Mouse (Mus musculus): ENCODE results near the gene Cxcl2. TPM values are rescaled to one million over a fixed set of nuclear protein-coding genes. Genes with fewer than 3 reads are reported as not detected.
A peak's percentile ranks its signal among the peaks of the same experiment; 100 is the strongest.

Cxcl2 gene
- polyA plus RNA-seq (2016; fragmentation: Nextera tagmentation; extraction: Ambion mirVana) = 0.22 TPM in 1 of 2 replicates, not detected in the other

DNA sequence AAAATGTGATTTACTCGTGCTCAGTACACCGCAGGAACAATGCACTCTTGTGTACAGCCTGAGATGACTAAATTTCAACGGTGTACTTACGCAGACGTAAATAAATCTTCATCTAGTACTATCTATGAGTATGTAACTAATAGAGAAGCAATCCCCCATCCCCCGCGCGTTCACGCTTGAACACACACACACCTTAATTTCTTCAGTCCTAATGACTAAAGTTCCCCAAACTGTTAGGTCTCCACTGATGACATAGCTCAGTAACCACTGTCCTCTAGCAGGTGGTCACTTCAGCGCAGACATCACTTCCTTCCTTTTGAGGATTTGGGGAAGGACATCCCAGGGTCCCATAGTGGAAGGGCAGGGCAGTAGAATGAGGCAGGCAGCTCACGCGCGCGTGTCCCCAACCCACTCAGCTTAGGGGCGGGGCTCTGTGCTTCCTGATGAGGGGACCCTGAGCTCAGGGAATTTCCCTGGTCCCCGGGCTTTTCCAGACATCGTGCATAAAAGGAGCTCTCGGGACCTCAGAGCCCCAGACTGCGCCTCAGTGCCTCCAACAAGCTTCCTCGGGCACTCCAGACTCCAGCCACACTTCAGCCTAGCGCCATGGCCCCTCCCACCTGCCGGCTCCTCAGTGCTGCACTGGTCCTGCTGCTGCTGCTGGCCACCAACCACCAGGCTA, at the start of gene Cxcl2:
Cxcl2 (plus strand) TSS at position 533 of the 682 bp plus-strand sequence.
- H3K9ac ChIP-seq (replicated peaks) = no peak within 1 kb of the TSS; the same call in 1 of the 2 replicates
- 13% methylated on average over 22 of the region's 22 CpGs for WGBS
- peak within 1 kb of the TSS; percentile 32 for H3K4me3 ChIP-seq (replicated peaks)
- peaks cover 33% of the 10 kb centered on the region for H3K27me3 ChIP-seq
- H3K4me2 ChIP-seq = peak within 1 kb of the TSS; percentile 67
- ATAC-seq (ENCODE audit: insufficient number of reproducible peaks, insufficient read depth, low FRiP score, low TSS enrichment, low read depth) = peak; percentile 53; the same call in 1 of the 2 replicates
- no peaks in the 10 kb centered on the region for H3K9me3 ChIP-seq
- no peaks in the 10 kb centered on the region for H3K36me3 ChIP-seq
- no peak within 1 kb of the TSS for H3K27ac ChIP-seq
- peaks cover 26% of the 10 kb centered on the region for H3K4me1 ChIP-seq (replicated peaks)

DNA sequence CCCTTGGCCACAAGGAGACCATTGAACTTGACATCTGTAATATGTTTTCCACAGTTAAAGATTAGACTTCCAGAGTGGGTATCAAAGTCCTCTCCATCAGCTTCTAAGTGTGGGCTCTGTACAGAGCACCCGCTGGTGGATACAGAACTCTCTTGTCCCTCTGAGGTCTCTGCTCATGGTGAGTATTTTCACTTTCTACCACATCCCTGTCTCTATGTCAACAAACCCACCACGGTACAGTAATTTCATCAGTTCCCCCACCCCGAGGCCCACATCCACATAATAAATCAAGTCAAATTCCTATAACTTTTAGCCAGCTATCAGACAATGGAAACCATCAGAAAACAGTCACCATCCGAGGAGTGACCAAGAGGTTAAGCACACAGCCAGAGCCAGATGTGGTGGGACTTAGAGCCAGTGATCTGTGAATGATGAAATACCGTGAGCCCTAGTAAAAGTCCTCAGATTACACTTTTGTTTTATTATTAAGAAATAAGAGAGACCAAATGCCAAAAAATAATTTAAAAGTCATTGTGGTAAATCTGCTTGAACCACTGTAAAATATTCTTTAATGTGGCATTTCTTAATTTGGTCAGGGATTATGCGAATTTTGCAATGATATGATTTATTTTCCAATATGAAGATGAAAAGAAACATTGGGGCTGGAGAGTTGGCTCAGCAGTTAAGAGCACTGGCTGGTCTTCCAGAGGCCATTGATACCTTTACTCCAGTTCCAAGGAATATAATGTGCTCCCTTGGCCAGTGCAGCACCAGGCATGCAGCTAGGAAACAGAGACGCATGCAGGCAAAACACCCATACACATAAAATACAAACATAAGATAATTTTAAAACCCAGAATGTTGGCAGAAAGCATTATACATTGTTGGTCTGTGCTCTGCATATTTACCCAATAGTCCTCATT, 48.1 kb upstream of the Cxcl2 start:
- WGBS = 66% methylated on average over 7 of the region's 7 CpGs
- no peaks in the 10 kb centered on the region for H3K27me3 ChIP-seq
- H3K4me1 ChIP-seq (replicated peaks) = no peaks in the 10 kb centered on the region
- H3K4me2 ChIP-seq = no peak overlapping the region
- no peak overlapping the region for H3K4me3 ChIP-seq (replicated peaks)
- no peaks in the 10 kb centered on the region for H3K36me3 ChIP-seq
- ATAC-seq (ENCODE audit: insufficient number of reproducible peaks, insufficient read depth, low FRiP score, low TSS enrichment, low read depth) = no peak
- H3K9ac ChIP-seq (replicated peaks) = no peak overlapping the region
- H3K9me3 ChIP-seq = no peaks in the 10 kb centered on the region
- H3K27ac ChIP-seq = no peak overlapping the region

DNA sequence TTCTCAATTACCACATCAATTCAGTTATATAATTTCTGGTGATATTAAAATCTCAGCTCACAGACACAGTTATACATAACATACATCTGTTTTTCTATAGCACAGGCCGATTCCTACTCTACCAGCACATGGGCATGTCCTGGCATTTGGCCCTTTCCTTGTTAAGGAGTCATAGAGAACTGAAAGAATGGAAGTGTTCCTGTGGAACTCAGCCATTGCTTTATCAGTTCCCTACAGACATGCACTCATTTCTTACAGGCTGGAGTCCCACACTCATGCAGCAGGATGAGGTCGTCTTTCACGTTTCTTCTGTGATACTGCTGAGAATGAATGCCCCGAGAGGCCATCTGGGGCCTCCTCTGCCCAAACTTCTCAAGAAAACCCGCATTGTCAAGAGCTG, 46.2 kb upstream of the Cxcl2 start:
- H3K4me1 ChIP-seq (replicated peaks) = no peaks in the 10 kb centered on the region
- no peak for ATAC-seq (ENCODE audit: insufficient number of reproducible peaks, insufficient read depth, low FRiP score, low TSS enrichment, low read depth)
- no peak overlapping the region for H3K9ac ChIP-seq (replicated peaks)
- no peak overlapping the region for H3K27ac ChIP-seq
- no peaks in the 10 kb centered on the region for H3K36me3 ChIP-seq
- no peaks in the 10 kb centered on the region for H3K27me3 ChIP-seq
- no peak overlapping the region for H3K4me3 ChIP-seq (replicated peaks)
- no peaks in the 10 kb centered on the region for H3K9me3 ChIP-seq
- WGBS = 75% methylated on average over 5 of the region's 5 CpGs
- H3K4me2 ChIP-seq = no peak overlapping the region

DNA sequence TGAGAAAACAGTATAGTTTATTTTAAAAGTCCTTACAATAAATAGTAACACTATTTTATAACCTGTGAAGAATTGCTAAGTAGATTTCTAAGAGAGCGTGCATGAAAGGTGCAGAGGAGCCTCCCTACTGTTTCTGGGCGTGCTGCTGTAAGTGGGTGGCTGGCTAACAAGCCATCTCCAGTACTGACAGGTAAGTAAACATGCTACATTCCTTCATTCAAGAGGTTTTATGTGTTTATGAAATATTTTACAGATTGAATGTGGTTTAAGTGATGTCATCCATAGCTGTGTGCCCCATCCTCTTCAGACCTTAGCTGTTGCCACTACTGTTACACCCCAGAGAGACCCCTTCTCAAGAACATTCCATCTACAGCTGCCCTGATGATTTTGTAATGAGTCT, 45.2 kb upstream of the Cxcl2 start:
- no peak overlapping the region for H3K4me2 ChIP-seq
- H3K9ac ChIP-seq (replicated peaks) = no peak overlapping the region
- H3K4me1 ChIP-seq (replicated peaks) = no peaks in the 10 kb centered on the region
- 0 out of 2 replicates have a peak, but pooled peaks cover 2% of the 10 kb centered on the region for H3K27me3 ChIP-seq
- no peaks in the 10 kb centered on the region for H3K36me3 ChIP-seq
- no peak overlapping the region for H3K4me3 ChIP-seq (replicated peaks)
- no peak for ATAC-seq (ENCODE audit: insufficient number of reproducible peaks, insufficient read depth, low FRiP score, low TSS enrichment, low read depth)
- no peaks in the 10 kb centered on the region for H3K9me3 ChIP-seq
- 86% methylated on average over 2 of the region's 2 CpGs for WGBS
- H3K27ac ChIP-seq = no peak overlapping the region

DNA sequence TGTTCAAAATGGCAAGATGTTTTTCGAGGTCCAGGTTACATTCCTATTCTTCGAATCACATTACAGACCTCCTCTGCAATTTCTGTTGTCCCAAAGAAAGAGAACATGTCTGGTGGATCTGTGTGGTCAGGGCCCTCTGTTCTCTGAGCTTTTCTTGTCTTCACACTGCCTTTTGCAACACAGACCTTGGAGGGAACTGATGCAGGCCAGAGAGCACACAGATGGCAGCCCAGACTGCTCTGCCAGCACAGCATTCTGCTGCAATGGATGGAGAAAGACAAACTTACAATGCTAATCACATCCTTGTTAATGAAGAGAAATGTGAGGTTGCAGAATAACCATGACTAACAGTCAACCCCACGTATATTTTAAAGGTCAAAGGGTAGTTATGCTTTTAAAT, 44.6 kb upstream of the Cxcl2 start:
- ATAC-seq (ENCODE audit: insufficient number of reproducible peaks, insufficient read depth, low FRiP score, low TSS enrichment, low read depth) = no peak
- Histone ChIP-seq H3K36me3 (no peaks in the 10 kb centered on the region), H3K27ac (no peak overlapping the region), H3K27me3 (0 out of 2 replicates have a peak, but pooled peaks cover 4% of the 10 kb centered on the region), H3K4me1 (replicated peaks) (no peaks in the 10 kb centered on the region), H3K4me2 (no peak overlapping the region), H3K9ac (replicated peaks) (no peak overlapping the region), H3K4me3 (replicated peaks) (no peak overlapping the region), H3K9me3 (no peaks in the 10 kb centered on the region)
- 80% methylated on average over 3 of the region's 3 CpGs for WGBS

DNA sequence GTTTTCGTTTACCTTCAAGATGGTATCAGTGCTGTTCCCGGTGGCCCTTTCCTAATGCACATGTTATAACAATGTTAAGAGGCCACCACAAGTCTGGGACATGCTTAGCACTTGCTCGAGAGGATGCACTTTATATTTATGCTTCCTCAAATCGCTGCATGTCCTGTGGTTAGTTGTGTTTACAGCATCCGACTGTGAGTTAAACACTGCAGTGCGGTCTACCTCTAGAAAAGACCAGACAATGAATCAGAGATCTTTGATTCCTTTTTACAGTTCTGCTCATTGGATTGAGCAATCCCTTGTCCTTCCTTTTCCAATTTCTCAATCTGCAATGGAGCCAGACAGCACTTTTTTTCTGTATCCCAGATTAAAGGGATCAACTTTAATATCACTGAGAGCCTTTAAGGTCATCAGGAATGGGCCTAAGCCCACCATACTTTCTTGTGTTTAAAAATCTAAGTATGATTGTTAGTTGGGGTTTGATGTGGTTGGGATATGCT, 41.7 kb upstream of the Cxcl2 start:
- 88% methylated on average over 6 of the region's 6 CpGs for WGBS
- no peaks in the 10 kb centered on the region for H3K9me3 ChIP-seq
- no peaks in the 10 kb centered on the region for H3K36me3 ChIP-seq
- no peak overlapping the region for H3K4me2 ChIP-seq
- H3K4me3 ChIP-seq (replicated peaks) = no peak overlapping the region
- ATAC-seq (ENCODE audit: insufficient number of reproducible peaks, insufficient read depth, low FRiP score, low TSS enrichment, low read depth) = no peak
- no peak overlapping the region for H3K9ac ChIP-seq (replicated peaks)
- no peaks in the 10 kb centered on the region for H3K4me1 ChIP-seq (replicated peaks)
- H3K27ac ChIP-seq = no peak overlapping the region
- 0 out of 2 replicates have a peak, but pooled peaks cover 4% of the 10 kb centered on the region for H3K27me3 ChIP-seq

DNA sequence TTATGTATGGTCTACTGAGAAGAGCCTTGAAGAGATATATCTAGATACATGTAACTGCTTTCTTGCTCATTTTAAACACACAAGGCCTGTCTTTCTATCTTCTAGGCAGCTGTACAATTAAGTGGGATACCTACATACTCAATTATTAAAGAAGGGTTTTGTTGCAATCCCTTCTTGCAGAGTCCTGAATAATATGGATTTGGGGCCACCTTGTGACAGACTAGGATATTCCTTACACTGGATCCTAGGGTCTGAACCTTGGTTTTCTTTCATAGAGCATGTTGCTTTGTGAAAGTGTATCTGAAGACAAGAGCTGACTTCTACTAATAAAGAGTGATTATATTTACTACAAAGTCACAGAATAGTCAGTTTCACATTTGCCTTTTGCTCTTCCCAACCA, 36.9 kb upstream of the Cxcl2 start:
- no peak for ATAC-seq (ENCODE audit: insufficient number of reproducible peaks, insufficient read depth, low FRiP score, low TSS enrichment, low read depth)
- no peaks in the 10 kb centered on the region for H3K36me3 ChIP-seq
- no peaks in the 10 kb centered on the region for H3K9me3 ChIP-seq
- H3K27me3 ChIP-seq = 0 out of 2 replicates have a peak, but pooled peaks cover 4% of the 10 kb centered on the region
- no peak overlapping the region for H3K27ac ChIP-seq
- no peak overlapping the region for H3K9ac ChIP-seq (replicated peaks)
- no peak overlapping the region for H3K4me3 ChIP-seq (replicated peaks)
- no peaks in the 10 kb centered on the region for H3K4me1 ChIP-seq (replicated peaks)
- H3K4me2 ChIP-seq = no peak overlapping the region

DNA sequence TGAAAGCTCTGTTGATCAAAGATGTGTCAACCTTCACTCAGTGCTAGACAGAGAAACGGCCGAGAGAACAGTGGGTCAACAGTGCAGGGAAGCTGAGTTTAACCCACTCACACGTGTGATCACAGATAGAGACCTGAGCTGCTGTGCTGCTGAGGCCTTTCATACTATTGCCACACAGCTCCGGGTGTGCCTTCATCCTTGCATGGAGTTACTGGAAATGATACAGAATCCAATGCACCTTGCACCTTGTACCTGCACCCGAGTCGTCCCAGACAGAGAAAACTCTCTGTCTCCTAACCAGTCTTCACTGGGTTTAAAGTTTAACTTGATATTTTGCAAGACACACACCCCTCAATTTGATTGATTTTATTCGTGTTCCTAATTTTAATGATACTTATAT, 31.3 kb upstream of the Cxcl2 start:
- WGBS = 87% methylated on average over 7 of the region's 7 CpGs
- Histone ChIP-seq H3K4me3 (replicated peaks) (no peak overlapping the region), H3K4me1 (replicated peaks) (no peaks in the 10 kb centered on the region), H3K27ac (no peak overlapping the region), H3K36me3 (no peaks in the 10 kb centered on the region), H3K9ac (replicated peaks) (no peak overlapping the region), H3K27me3 (peaks cover 4% of the 10 kb centered on the region; the same call in 1 of the 2 replicates), H3K4me2 (no peak overlapping the region), H3K9me3 (no peaks in the 10 kb centered on the region)
- ATAC-seq (ENCODE audit: insufficient number of reproducible peaks, insufficient read depth, low FRiP score, low TSS enrichment, low read depth) = no peak

DNA sequence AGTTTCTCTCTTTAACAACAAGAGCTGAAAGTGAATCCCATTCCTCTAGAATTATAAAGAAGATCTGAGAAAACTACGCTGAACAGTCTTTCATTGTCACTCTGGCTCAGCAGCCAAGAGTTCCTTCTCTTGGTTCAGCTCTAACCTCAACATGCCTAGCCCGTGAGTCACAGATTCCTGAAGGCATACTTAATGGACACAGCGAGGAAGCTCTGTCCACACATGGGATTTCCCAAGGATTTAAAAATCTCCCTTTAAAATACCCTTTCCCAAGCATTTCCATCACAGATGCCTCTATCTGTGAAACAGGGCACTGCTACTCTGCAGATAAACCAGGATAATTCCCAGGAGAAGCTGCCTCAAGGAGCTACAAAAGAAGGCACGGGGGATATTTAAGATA, 27.6 kb upstream of the Cxcl2 start:
- Histone ChIP-seq H3K36me3 (no peaks in the 10 kb centered on the region), H3K27me3 (peaks cover 4% of the 10 kb centered on the region; the same call in 1 of the 2 replicates), H3K4me1 (replicated peaks) (no peaks in the 10 kb centered on the region), H3K4me3 (replicated peaks) (no peak overlapping the region), H3K27ac (no peak overlapping the region), H3K9me3 (no peaks in the 10 kb centered on the region), H3K9ac (replicated peaks) (no peak overlapping the region), H3K4me2 (no peak overlapping the region)
- no peak for ATAC-seq (ENCODE audit: insufficient number of reproducible peaks, insufficient read depth, low FRiP score, low TSS enrichment, low read depth)
- WGBS = 73% methylated on average over 4 of the region's 4 CpGs

DNA sequence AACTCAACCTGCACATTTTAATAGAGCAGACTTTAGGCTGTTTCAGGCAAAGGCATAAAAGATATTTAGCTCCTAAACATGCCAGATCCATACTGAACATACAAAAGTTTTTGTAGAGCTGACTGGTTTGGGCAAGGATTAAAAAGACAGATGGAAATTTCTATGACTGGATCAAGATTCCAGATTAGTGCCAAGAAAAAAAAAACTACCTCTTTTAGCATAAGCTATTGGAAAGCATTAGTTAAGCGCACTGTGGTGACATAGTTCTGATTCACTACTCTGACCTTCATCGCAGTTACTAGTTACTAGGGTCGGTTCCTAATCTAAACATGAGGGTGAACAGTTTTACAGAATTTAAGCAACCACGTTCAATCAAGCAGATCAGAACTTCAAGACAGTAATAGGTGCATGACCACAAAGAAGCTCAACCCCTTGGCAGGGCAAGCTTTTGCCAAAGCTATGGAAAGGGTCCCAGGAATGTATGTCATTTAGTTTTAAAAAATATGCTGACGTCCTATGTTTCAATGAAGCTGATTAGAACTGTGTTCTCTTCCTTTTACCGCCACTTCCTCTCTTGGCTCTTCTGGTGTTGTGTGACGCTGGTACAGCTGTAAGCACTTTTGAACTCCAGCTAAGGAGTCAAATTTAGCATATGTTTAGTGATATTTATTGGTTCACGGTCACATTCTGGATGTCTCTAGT, 27.0 kb upstream of the Cxcl2 start:
- Histone ChIP-seq H3K9ac (replicated peaks) (no peak overlapping the region), H3K27me3 (peaks cover 4% of the 10 kb centered on the region; the same call in 1 of the 2 replicates), H3K27ac (no peak overlapping the region), H3K9me3 (no peaks in the 10 kb centered on the region), H3K4me3 (replicated peaks) (no peak overlapping the region), H3K4me2 (no peak overlapping the region), H3K4me1 (replicated peaks) (no peaks in the 10 kb centered on the region), H3K36me3 (no peaks in the 10 kb centered on the region)
- 80% methylated on average over 8 of the region's 8 CpGs for WGBS
- no peak for ATAC-seq (ENCODE audit: insufficient number of reproducible peaks, insufficient read depth, low FRiP score, low TSS enrichment, low read depth)

DNA sequence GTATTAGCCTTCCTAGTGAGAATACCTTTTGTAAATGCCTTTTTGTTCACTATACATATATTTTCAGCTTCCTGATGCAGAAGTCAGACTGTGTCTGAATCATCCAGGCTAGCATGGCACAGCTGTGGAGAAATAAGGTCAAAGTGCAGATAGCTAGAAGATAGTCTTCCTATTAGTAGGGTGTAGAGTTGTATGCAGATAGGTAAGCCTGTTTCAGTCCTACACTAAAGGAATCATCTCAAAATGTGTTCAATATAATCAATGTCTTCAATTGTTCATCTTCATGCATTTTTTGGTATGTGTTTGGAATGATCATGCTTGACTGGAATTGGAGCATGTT, 26.5 kb upstream of the Cxcl2 start:
- no peaks in the 10 kb centered on the region for H3K36me3 ChIP-seq
- no peaks in the 10 kb centered on the region for H3K9me3 ChIP-seq
- no peak overlapping the region for H3K27ac ChIP-seq
- no peak overlapping the region for H3K4me3 ChIP-seq (replicated peaks)
- no peaks in the 10 kb centered on the region for H3K4me1 ChIP-seq (replicated peaks)
- no peak for ATAC-seq (ENCODE audit: insufficient number of reproducible peaks, insufficient read depth, low FRiP score, low TSS enrichment, low read depth)
- H3K27me3 ChIP-seq = peaks cover 3% of the 10 kb centered on the region; the same call in 1 of the 2 replicates
- no peak overlapping the region for H3K9ac ChIP-seq (replicated peaks)
- no peak overlapping the region for H3K4me2 ChIP-seq

Measured in limb, embryonic 12.5 days (tissue).